Mouse (Mus musculus) thymus, adult 2 months (tissue): ENCODE results near the gene Trem1.

Experiments
- CTCF ChIP-seq: fragments of 200-500 bp; IDR thresholded peaks from 2 replicates; pipeline ENCODE4 v1.5.1; 2012; ENCODE audit warnings: mild to moderate bottlenecking, control low read depth, low read length, moderate library complexity, borderline replicate concordance; ENCODE audit not compliant: control insufficient read depth, poor library complexity, insufficient read depth; ENCODE audit errors: extremely low read depth
- POLR2A ChIP-seq: fragments of 200-500 bp; IDR thresholded peaks from 2 replicates; pipeline ENCODE4 v1.6.1; 2012; ENCODE audit warnings: mild to moderate bottlenecking, low read length, control low read depth, moderate library complexity; ENCODE audit not compliant: control insufficient read depth, poor library complexity, insufficient read depth; ENCODE audit errors: extremely low read depth

DNA sequence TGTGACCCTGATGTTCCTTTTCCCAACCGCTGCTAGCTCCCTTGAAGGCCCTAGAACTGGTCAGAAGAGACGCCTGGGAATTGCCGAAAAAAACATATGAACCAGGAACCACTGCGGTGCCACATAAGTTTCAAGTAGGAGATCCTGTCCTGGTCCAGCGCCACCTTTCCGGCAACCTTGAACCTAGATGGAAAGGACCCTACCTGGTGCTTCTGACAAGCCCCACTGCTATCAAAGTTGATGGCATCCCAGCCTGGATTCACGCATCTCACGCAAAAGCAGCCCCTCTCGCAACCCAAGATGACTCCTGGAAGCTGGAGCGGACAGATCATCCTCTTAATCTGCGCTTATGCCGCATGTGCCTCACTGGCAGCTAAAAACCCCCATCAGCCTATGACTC lies 20.0 kb upstream of the Trem1 start:
- TF ChIP-seq CTCF, result no peak
- TF ChIP-seq POLR2A, result no peak
